Mouse (Mus musculus) forebrain, embryonic 16.5 days (tissue): ENCODE results near the gene Rnase11. TPM values are rescaled to one million over a fixed set of nuclear protein-coding genes. Genes with fewer than 3 reads are reported as not detected.
"Not testable (repeated sequence)": the region's sequence is repeated elsewhere in the genome, so short reads cannot be mapped to it uniquely, and the experiment has no call there.

Experiments used
- ATAC-seq: fragments of 200-750 bp; cut with Nextera tagmentation; 2 replicates; pipeline ENCODE4 v1.8.0; 2017; ENCODE audit warnings: mild to moderate bottlenecking, moderate library complexity
- H3K27ac ChIP-seq: fragments of 300-500 bp; sonication (generic); 2 replicates; pipeline ENCODE4 v1.5.1; 2014; ENCODE audit warnings: low read length, control low read depth
- H3K27me3 ChIP-seq: fragments of 300-500 bp; sonication (generic); replicated peaks from 2 replicates; pipeline ENCODE4 v1.6.1; 2014; ENCODE audit warnings: low read length; ENCODE audit not compliant: control insufficient read depth, insufficient read depth
- H3K36me3 ChIP-seq: fragments of 300-500 bp; sonication (generic); 2 replicates; pipeline ENCODE4 v1.6.1; 2014; ENCODE audit not compliant: control insufficient read depth, insufficient read depth
- H3K4me1 ChIP-seq: fragments of 300-500 bp; sonication (generic); replicated peaks from 2 replicates; pipeline ENCODE4 v1.6.1; 2014; ENCODE audit warnings: low read length; ENCODE audit not compliant: control insufficient read depth, insufficient read depth
- H3K4me2 ChIP-seq: fragments of 300-500 bp; sonication (generic); 2 replicates; pipeline ENCODE4 v1.6.1; 2014; ENCODE audit warnings: mild to moderate bottlenecking, low read length, control low read depth
- H3K4me3 ChIP-seq: fragments of 300-500 bp; sonication (generic); replicated peaks from 2 replicates; pipeline ENCODE4 v1.5.1; 2014; ENCODE audit warnings: mild to moderate bottlenecking, low read length, control low read depth
- H3K9ac ChIP-seq: fragments of 300-500 bp; sonication (generic); replicated peaks from 2 replicates; pipeline ENCODE4 v1.6.1; 2014; ENCODE audit warnings: low read depth, low read length, control low read depth
- H3K9me3 ChIP-seq: fragments of 300-500 bp; sonication (generic); 2 replicates; pipeline ENCODE4 v1.6.1; 2016; ENCODE audit warnings: low read length; ENCODE audit not compliant: control insufficient read depth
- WGBS: fragments of 180-500 bp; shearing (Covaris S2); extraction: QIAGEN DNeasy Blood & Tissue Kit; methylation state at CpG from one replicate; pipeline ENCODE4 v1.1.7; 2014; 5-methylcytosine and 5-hydroxymethylcytosine counted together
- polyA plus RNA-seq: library from polyadenylated mRNA; unstranded; fragments of >200 nt; fragmentation: Nextera tagmentation; extraction: Ambion mirVana; gene quantifications from 2 replicates; pipeline ENCODE4 v1.2.1, GENCODE M21; 2015

Rnase11 gene
- polyA plus RNA-seq, 1 experiment from 2014 or later, result not detected

DNA sequence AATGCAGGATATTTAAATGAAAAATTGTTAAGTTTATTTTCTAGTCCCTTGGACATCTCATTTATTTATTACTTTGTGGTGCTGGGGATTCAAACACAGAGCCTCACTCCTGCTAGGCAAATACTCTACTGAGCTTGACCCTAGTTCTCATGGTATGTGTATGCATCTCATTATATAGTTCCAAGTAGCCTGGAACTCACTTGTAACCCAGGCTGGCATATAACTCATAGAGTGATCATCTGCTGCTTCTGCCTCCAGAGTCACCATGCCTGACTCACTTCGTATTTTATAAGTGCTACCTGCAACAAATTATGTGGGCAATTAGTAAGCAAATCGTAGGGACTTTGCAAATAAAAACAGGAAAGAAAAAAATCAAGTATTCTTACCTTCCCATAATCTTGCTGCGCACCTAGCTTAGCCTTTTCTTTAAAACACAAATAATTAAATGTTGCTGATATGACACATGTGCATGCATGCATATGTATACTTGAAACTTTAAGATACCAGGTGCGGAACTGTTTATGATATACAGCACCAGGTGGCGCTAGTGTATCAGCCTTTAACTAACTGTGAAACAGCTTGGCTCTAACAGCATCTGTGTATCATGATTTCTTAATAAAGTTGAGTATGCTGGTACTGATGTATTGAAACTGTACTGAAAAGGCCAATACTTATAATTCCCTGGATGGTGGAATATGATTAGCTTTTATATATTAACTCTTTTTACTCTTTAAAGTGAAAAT is 23.4 kb downstream of the Rnase11 start:
- ATAC-seq, result peak; percentile 75
- Histone ChIP-seq H3K4me1 (no peaks in the 10 kb centered on the region), H3K27me3 (no peaks in the 10 kb centered on the region), H3K4me2 (no peak overlapping the region), H3K9me3 (no peaks in the 10 kb centered on the region), H3K36me3 (no peaks in the 10 kb centered on the region), H3K9ac (no peak overlapping the region), H3K4me3 (no peak overlapping the region), H3K27ac (no peak overlapping the region)
- 36% methylated on average over 5 of the region's 5 CpGs for WGBS

DNA sequence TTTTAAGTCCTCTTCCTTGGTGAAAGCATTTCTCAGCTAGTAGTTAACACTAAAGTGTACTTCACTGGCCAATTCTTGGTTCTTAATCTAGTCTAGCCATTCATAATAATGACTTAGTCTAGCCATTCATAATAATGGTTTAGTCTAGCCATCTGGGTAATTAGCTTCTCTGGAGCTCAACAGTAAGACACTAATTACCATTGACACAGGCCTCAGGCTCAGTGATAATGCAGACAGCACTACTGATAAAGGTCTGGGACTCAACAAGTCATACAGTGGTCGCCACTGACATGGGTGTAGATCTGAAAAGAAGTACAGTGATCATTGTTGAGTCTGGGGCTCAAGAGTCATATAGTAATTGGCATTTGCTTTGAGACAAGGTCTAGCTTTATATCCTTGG is 25.1 kb downstream of the Rnase11 start:
- no peak overlapping the region for H3K9ac ChIP-seq
- H3K36me3 ChIP-seq, result no peaks in the 10 kb centered on the region
- H3K27ac ChIP-seq, result no peak overlapping the region
- H3K9me3 ChIP-seq, result no peaks in the 10 kb centered on the region
- no peak overlapping the region for H3K4me3 ChIP-seq
- no peaks in the 10 kb centered on the region for H3K27me3 ChIP-seq
- no peaks in the 10 kb centered on the region for H3K4me1 ChIP-seq
- ATAC-seq, result no peak
- H3K4me2 ChIP-seq, result no peak overlapping the region
- WGBS, result 65% methylated on average over 1 of the region's 1 CpGs

- 80% methylated on average over 4 of the region's 4 CpGs for WGBS
- no peak for ATAC-seq
These were observed 26.5 kb downstream of the Rnase11 start for GRCm38 (mm10) chr14:51023457-51023856.

DNA sequence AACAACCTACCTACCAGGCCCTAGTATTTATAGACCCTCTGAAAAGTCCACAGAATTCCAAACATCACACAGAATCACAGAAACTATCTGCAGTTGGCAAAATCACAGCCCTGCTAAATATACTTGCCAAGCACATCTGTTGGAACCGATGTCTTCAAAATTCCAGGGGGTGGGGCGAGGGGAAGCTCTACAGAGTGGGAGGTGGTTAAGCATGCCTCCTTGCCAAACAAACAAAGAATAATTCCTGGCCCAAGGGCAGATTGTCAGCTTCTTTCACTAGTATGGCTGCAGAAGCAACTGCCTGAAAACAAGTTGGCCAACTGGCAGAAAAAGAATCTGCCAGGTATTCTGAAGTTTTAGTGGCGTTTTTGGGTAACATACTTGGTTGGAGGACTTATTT is 32.7 kb downstream of the Rnase11 start:
- Histone ChIP-seq H3K9me3 (no peaks in the 10 kb centered on the region), H3K4me2 (no peak overlapping the region), H3K27me3 (no peaks in the 10 kb centered on the region), H3K36me3 (no peaks in the 10 kb centered on the region), H3K4me3 (no peak overlapping the region), H3K27ac (no peak overlapping the region), H3K4me1 (no peaks in the 10 kb centered on the region), H3K9ac (no peak overlapping the region)
- ATAC-seq, result no peak
- WGBS, result 78% methylated on average over 3 of the region's 3 CpGs

More at GRCm38 (mm10) chr14:51023457-51023856, 26.5 kb downstream of the Rnase11 start:
- Histone ChIP-seq H3K9ac (no peak overlapping the region), H3K4me3 (no peak overlapping the region), H3K27ac (no peak overlapping the region), H3K27me3 (no peaks in the 10 kb centered on the region), H3K9me3 (no peaks in the 10 kb centered on the region), H3K4me2 (no peak overlapping the region), H3K4me1 (no peaks in the 10 kb centered on the region), H3K36me3 (no peaks in the 10 kb centered on the region)

DNA sequence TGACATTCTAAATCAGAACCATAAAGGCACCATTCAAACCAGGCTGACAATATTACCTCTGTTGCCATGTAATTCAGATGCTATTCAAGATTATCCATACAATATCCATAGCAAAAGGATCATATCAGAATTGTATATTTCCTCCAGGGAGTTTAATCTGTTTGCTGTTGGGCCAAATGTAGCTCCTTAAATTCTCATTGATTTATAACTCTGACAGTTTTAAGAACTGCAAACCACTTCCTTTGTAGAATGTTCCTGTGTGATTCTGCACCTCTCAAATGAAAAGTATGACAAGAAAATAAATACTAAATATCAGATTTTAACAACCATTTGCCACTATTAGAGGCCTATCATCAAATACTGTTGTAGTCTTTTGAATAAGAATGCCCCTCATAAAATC is 34.2 kb downstream of the Rnase11 start:
- no peaks in the 10 kb centered on the region for H3K9me3 ChIP-seq

DNA sequence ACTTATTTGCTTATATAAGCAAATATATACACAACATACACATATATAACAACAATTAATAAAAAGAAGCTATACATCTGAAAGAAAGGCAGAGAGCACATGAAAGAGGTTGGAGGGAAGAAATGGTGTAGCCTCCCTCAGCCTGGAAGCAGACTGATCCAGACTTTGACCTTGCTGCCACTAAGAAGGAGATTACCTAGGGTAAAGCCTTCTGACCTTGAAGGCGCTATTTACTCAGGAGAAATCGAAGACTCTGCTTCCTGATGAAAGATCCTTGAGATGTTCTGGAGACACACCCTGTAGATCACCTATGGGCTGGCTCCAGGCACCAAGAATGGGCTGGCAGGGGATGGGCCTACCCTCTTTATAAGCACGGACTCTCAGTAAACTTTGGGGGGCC is 35.2 kb downstream of the Rnase11 start:
- H3K27me3 ChIP-seq, ATAC-seq, H3K9me3 ChIP-seq, H3K36me3 ChIP-seq, H3K4me2 ChIP-seq, H3K4me1 ChIP-seq, H3K4me3 ChIP-seq, H3K27ac ChIP-seq, H3K9ac ChIP-seq: not testable (repeated sequence)
- WGBS, result 91% methylated on average over 3 of the region's 3 CpGs

More for the DNA sequence above, 34.2 kb downstream of the Rnase11 start:
- Histone ChIP-seq H3K27ac (no peak overlapping the region), H3K4me1 (no peaks in the 10 kb centered on the region), H3K4me2 (no peak overlapping the region), H3K9ac (no peak overlapping the region), H3K36me3 (no peaks in the 10 kb centered on the region), H3K27me3 (no peaks in the 10 kb centered on the region), H3K4me3 (no peak overlapping the region)
- no peak for ATAC-seq

GRCm38 (mm10) chr14:51009572-51009971 is 40.4 kb downstream of the Rnase11 start:
- H3K4me1 ChIP-seq, result peaks cover 5% of the 10 kb centered on the region; the same call in 1 of the 2 replicates
- H3K27ac ChIP-seq, result no peak overlapping the region
- no peak overlapping the region for H3K4me2 ChIP-seq
- H3K9ac ChIP-seq, result no peak overlapping the region
- ATAC-seq, result no peak
- no peaks in the 10 kb centered on the region for H3K27me3 ChIP-seq
- WGBS, result 86% methylated on average over 6 of the region's 6 CpGs
- no peaks in the 10 kb centered on the region for H3K9me3 ChIP-seq
- H3K36me3 ChIP-seq, result no peaks in the 10 kb centered on the region
- no peak overlapping the region for H3K4me3 ChIP-seq

DNA sequence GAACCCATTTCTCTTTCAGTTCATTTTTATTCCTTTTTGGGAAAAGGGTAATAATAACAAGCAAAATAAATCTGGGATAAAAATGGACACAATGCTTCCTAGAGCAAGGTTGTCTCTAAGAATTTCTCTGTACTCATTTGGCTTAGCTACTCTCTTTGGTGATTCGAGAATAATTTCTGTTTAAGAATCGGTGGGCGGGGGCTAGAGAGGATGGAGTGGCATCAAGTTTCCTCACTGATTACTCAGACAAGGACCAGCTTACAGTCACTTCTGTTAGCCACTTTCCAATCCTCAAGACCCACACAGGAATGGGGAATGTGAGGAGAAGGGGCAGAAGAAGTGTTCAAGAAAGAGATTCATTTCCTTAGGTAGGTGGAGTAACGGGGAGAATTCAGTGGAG is 41.2 kb downstream of the Rnase11 start:
- H3K4me1 ChIP-seq, result peaks cover 5% of the 10 kb centered on the region; the same call in 1 of the 2 replicates
- no peaks in the 10 kb centered on the region for H3K27me3 ChIP-seq
- 87% methylated on average over 4 of the region's 4 CpGs for WGBS
- H3K36me3 ChIP-seq, result no peaks in the 10 kb centered on the region
- no peaks in the 10 kb centered on the region for H3K9me3 ChIP-seq
- no peak overlapping the region for H3K4me2 ChIP-seq
- no peak overlapping the region for H3K9ac ChIP-seq
- H3K4me3 ChIP-seq, result no peak overlapping the region
- H3K27ac ChIP-seq, result no peak overlapping the region
- no peak for ATAC-seq

GRCm38 (mm10) chr14:51007914-51008713 is 41.8 kb downstream of the Rnase11 start:
- H3K27ac ChIP-seq, result no peak overlapping the region
- H3K27me3 ChIP-seq, result no peaks in the 10 kb centered on the region
- ATAC-seq, result peak; percentile 83
- no peak overlapping the region for H3K9ac ChIP-seq
- 69% methylated on average over 13 of the region's 13 CpGs for WGBS
- H3K4me2 ChIP-seq, result no peak overlapping the region
- no peaks in the 10 kb centered on the region for H3K36me3 ChIP-seq
- peaks cover 5% of the 10 kb centered on the region; the same call in 1 of the 2 replicates for H3K4me1 ChIP-seq
- no peaks in the 10 kb centered on the region for H3K9me3 ChIP-seq
- no peak overlapping the region for H3K4me3 ChIP-seq
